Mouse (Mus musculus): ENCODE results near the gene Ttc29. TPM values are rescaled to one million over a fixed set of nuclear protein-coding genes. Genes with fewer than 3 reads are reported as not detected.

Ttc29 gene
- polyA plus RNA-seq, 1 experiment from 2014 or later = 6.8 TPM

DNA sequence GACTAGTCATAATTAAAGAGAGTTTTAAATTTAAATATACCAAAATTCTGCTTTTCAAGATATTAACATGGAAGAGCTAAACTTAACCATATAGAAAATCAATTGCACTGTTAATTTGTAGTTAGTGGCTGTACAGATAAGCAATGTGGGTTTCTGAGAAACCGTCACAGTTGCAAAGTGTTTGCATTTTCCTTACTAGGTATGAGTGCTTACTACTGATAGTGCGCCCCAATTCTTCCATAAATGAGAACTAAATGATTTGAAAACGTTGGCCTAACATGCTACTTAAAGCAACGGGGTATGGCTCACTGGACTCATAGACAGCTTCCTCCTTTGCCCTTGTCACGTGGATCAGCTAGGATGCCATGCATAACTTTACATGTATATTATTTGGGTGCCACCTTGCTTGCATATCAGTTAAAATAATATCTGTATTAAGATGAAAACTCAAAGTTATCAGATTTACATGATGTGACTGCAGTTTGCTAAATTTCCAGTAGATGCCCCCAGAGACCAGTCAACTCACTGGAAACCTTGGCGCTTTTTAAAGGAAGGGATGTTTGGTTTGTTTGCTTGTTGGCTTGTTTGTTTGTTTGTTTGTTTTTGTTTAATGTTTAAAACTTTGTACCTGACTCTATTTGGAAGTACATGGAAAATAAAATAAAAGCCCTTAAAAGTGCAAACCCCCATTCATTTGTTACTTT, 25.0 kb downstream of the Ttc29 start:
- Histone ChIP-seq H3K4me1 (no peaks in the 10 kb centered on the region), H3K4me2 (replicated peaks) (no peak overlapping the region), H3K27ac (replicated peaks) (no peak overlapping the region), H3K9me3 (replicated peaks) (no peaks in the 10 kb centered on the region), H3K9ac (no peak overlapping the region), H3K27me3 (no peaks in the 10 kb centered on the region), H3K4me3 (replicated peaks) (no peak overlapping the region), H3K36me3 (no peaks in the 10 kb centered on the region)
- ATAC-seq (ENCODE audit: insufficient number of reproducible peaks, low FRiP score, low TSS enrichment, low read depth) = no peak
- WGBS = 57% methylated on average over 6 of the region's 6 CpGs

DNA sequence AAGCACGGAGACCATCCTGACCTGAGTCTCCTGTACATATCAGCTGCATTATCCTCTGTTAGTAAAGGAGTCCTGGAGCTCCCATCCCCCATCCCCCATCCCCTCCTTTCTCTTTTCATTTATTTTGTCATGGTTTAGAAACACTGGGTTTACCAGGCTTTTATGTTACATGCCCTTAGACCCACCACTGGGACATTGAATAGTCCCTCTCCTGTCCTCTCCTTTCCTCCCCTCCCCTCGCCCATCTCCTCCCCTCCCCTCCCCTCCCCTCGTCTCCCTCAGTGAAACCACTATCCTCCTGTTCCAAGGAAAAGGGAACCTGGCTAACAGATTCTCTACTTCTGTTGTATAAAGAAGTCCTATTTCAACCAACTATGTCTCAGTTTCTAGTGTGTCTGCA, 38.0 kb downstream of the Ttc29 start:
- Histone ChIP-seq H3K36me3 (no peaks in the 10 kb centered on the region), H3K27ac (replicated peaks) (no peak overlapping the region), H3K4me2 (replicated peaks) (no peak overlapping the region), H3K9ac (no peak overlapping the region), H3K27me3 (no peaks in the 10 kb centered on the region), H3K9me3 (replicated peaks) (no peaks in the 10 kb centered on the region), H3K4me1 (no peaks in the 10 kb centered on the region), H3K4me3 (replicated peaks) (no peak overlapping the region)
- WGBS = 42% methylated on average over 3 of the region's 3 CpGs
- no peak for ATAC-seq (ENCODE audit: insufficient number of reproducible peaks, low FRiP score, low TSS enrichment, low read depth)

DNA sequence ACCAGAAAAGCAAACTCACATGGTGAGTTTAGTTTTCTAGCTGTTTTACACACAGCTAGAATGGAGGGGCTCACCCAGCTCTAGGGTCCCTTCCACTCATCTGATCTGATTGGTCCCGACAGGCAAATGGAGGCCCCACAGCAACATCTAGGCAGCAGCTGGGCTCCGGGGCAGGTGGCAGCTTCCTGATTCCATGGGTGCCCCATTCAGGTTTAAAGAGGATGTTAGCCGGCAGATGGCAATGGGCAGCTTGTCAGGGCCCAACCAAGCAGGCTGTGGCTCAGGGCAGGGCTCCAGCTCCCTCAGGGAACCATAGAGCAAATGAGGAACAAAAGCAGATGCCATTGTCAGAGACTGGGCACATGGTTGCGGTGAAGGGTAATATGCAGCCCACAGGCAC, 41.3 kb downstream of the Ttc29 start:
- 73% methylated on average over 4 of the region's 4 CpGs for WGBS
- H3K27ac ChIP-seq (replicated peaks) = no peak overlapping the region
- H3K9me3 ChIP-seq (replicated peaks) = no peaks in the 10 kb centered on the region
- no peaks in the 10 kb centered on the region for H3K4me1 ChIP-seq
- no peak for ATAC-seq (ENCODE audit: insufficient number of reproducible peaks, low FRiP score, low TSS enrichment, low read depth)
- H3K36me3 ChIP-seq = no peaks in the 10 kb centered on the region
- H3K4me3 ChIP-seq (replicated peaks) = no peak overlapping the region
- no peak overlapping the region for H3K4me2 ChIP-seq (replicated peaks)
- no peaks in the 10 kb centered on the region for H3K27me3 ChIP-seq
- H3K9ac ChIP-seq = no peak overlapping the region

DNA sequence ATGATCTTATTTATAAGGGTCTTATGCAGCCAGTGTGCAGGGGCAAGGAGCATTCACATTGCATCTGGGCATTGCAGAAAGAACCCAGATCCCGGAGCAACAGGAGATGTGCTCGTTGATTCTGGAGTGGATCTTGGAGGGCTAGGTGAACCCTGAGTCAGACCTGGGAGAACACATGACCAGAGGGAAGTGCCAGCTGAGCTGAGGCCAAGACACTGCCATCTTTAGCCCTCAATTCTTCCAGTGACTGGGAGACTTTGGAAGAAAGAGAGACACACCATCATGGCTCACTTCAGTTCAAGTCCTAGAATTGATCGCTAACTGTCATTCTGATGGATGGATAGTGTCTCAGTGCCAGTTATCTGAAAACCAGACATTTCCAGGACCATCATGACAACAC, 41.9 kb downstream of the Ttc29 start:
- no peak for ATAC-seq (ENCODE audit: insufficient number of reproducible peaks, low FRiP score, low TSS enrichment, low read depth)
- Histone ChIP-seq H3K4me3 (replicated peaks) (no peak overlapping the region), H3K4me2 (replicated peaks) (no peak overlapping the region), H3K9me3 (replicated peaks) (no peaks in the 10 kb centered on the region), H3K27ac (replicated peaks) (no peak overlapping the region), H3K9ac (no peak overlapping the region), H3K27me3 (no peaks in the 10 kb centered on the region), H3K4me1 (no peaks in the 10 kb centered on the region), H3K36me3 (no peaks in the 10 kb centered on the region)
- 91% methylated on average over 3 of the region's 3 CpGs for WGBS

DNA sequence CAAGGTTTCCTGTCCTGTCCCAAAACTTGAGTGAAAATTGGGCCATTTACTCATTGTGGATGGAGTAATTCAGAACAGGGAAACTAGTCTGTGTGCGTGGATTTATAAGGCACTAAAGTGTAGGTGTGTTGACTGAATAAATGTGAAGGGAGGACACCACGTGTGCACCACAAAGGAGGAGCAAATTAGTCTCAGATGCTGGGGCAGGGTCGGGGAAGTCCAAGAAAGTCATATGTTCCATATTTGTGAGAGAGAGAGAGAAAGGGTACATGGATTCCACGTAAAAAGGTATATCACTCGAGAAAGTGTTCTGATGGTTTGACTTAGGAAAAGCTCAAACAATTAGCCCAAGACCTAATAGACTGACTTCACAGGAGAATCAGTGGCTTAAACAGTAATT, 52.4 kb downstream of the Ttc29 start:
- H3K36me3 ChIP-seq = no peaks in the 10 kb centered on the region
- WGBS = 44% methylated on average over 5 of the region's 5 CpGs
- no peaks in the 10 kb centered on the region for H3K9me3 ChIP-seq (replicated peaks)
- H3K9ac ChIP-seq = no peak overlapping the region
- no peak for ATAC-seq (ENCODE audit: insufficient number of reproducible peaks, low FRiP score, low TSS enrichment, low read depth)
- H3K4me3 ChIP-seq (replicated peaks) = no peak overlapping the region
- H3K27ac ChIP-seq (replicated peaks) = no peak overlapping the region
- no peaks in the 10 kb centered on the region for H3K4me1 ChIP-seq
- no peak overlapping the region for H3K4me2 ChIP-seq (replicated peaks)
- no peaks in the 10 kb centered on the region for H3K27me3 ChIP-seq

DNA sequence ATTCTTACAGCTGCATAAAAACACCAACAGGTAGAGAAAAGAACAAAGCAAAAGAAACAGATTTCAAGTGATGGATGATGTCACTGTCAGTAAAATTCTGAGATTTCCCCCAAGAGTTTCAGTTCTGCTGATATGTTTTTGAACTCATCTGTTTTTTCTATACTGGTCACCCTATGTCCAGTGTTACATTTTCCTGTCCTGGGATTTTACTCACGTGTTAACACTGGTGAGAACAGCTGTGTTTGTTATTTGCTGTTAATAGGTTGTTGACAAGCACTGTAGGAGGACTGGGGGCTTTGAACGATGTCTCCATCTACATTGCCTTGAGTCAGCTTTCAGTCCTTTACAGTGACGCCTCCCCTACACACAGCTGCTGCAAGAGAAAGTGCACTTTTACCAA, 53.1 kb downstream of the Ttc29 start:
- Histone ChIP-seq H3K27ac (replicated peaks) (no peak overlapping the region), H3K4me2 (replicated peaks) (no peak overlapping the region), H3K4me3 (replicated peaks) (no peak overlapping the region), H3K36me3 (no peaks in the 10 kb centered on the region), H3K9ac (no peak overlapping the region), H3K9me3 (replicated peaks) (no peaks in the 10 kb centered on the region), H3K4me1 (no peaks in the 10 kb centered on the region), H3K27me3 (no peaks in the 10 kb centered on the region)
- WGBS = 37% methylated on average over 3 of the region's 3 CpGs
- no peak for ATAC-seq (ENCODE audit: insufficient number of reproducible peaks, low FRiP score, low TSS enrichment, low read depth)

DNA sequence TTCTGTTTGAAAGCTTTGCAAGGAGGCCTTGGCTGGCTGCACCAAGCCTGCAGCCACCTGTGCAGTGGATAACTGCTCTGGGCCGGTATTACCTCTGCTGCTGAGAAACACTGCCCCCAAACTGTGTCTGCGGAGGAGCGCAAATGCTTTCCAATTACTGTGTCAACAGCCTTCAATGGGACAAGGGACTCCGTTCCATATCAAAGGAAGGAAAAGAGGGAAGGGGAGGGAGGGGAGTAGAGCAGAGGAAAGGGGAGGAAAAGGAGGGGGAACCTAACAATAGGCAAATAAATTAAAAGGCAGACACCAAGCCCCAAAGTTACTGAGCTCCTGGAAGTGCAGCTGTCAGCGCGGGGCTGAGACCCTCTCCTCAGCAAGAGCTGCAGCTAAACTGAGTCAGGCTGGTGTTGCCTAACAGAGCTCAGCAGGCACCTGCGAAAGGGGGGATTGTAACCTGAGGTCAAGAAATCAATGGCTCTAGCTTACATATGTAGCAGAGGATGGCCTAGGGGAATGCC, 54.9 kb downstream of the Ttc29 start:
- 10% methylated on average over 7 of the region's 7 CpGs for WGBS

DNA sequence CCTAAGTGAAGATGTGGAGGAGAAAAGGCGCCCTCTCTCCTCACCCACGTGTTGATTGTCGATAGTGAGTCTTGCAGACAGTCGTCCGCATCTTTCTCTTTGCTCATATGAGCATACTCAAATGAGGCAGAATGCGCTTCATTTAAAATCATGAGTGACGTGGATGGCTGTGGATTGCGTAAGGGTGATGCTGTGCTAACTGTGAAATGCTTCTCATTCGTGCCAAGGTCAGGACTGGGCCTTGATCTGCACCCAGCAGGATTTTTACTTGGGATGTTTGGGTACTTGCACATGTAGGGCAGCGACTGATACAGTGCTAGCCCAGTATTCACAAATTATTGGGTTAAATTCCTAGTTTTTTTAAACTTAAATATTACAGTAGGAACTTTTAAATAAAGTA, 56.2 kb downstream of the Ttc29 start:
- Histone ChIP-seq H3K36me3 (no peaks in the 10 kb centered on the region), H3K27ac (replicated peaks) (no peak overlapping the region), H3K27me3 (no peaks in the 10 kb centered on the region), H3K9ac (no peak overlapping the region), H3K4me1 (peaks cover 4% of the 10 kb centered on the region; the same call in 1 of the 2 replicates), H3K4me2 (replicated peaks) (no peak overlapping the region), H3K4me3 (replicated peaks) (no peak overlapping the region), H3K9me3 (replicated peaks) (no peaks in the 10 kb centered on the region)
- ATAC-seq (ENCODE audit: insufficient number of reproducible peaks, low FRiP score, low TSS enrichment, low read depth) = no peak
- 75% methylated on average over 10 of the region's 10 CpGs for WGBS

More for the DNA sequence above, 54.9 kb downstream of the Ttc29 start:
- Histone ChIP-seq H3K36me3 (no peaks in the 10 kb centered on the region), H3K4me2 (replicated peaks) (no peak overlapping the region), H3K27me3 (no peaks in the 10 kb centered on the region), H3K9me3 (replicated peaks) (no peaks in the 10 kb centered on the region), H3K27ac (replicated peaks) (no peak overlapping the region), H3K4me1 (peaks cover 4% of the 10 kb centered on the region; the same call in 1 of the 2 replicates), H3K9ac (no peak overlapping the region), H3K4me3 (replicated peaks) (no peak overlapping the region)
- ATAC-seq (ENCODE audit: insufficient number of reproducible peaks, low FRiP score, low TSS enrichment, low read depth) = no peak

DNA sequence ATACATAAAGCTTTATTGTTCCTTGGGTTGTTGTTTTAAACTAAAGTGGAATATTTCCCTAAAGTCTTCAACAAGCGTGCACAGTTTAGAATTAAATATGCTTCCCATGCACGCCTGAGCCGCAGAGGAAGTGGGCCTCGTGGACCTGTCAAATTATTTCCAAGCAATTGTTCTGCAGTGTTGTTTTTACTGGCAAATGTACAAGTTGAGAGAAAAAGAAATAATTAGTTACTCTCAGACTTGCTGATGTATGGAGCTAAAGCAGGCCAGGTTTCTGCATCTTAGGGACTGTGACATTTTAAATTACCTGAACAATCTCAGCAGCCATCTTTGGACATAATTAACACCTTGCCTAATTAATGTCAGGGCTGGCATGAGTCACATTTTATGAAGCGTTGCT, 58.3 kb downstream of the Ttc29 start:
- WGBS = 38% methylated on average over 5 of the region's 5 CpGs
- Histone ChIP-seq H3K27me3 (no peaks in the 10 kb centered on the region), H3K4me2 (replicated peaks) (no peak overlapping the region), H3K9me3 (replicated peaks) (no peaks in the 10 kb centered on the region), H3K9ac (no peak overlapping the region), H3K4me3 (replicated peaks) (no peak overlapping the region), H3K36me3 (no peaks in the 10 kb centered on the region), H3K27ac (replicated peaks) (no peak overlapping the region), H3K4me1 (peaks cover 4% of the 10 kb centered on the region; the same call in 1 of the 2 replicates)
- ATAC-seq (ENCODE audit: insufficient number of reproducible peaks, low FRiP score, low TSS enrichment, low read depth) = no peak

DNA sequence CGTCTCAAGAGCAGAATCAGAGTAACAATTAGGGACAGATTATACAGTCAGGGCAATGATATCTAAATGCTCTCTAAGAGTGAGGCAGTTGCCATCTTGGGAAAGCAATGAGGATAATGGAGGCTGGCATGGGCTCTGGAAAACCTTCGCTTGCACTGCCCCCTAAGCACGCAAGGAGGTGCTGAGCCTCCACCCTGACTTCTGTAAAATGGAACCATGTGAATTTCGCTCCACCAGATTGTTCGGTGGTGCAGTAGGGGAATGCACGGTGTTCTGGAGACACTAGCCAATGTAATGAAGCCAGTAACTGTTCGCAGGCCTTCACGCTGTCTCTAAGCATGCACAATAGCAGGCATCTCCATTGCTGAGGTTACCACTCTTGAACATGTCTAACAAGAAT, 63.0 kb downstream of the Ttc29 start:
- Histone ChIP-seq H3K9ac (no peak overlapping the region), H3K27ac (replicated peaks) (no peak overlapping the region), H3K9me3 (replicated peaks) (no peaks in the 10 kb centered on the region), H3K4me2 (replicated peaks) (no peak overlapping the region), H3K36me3 (no peaks in the 10 kb centered on the region), H3K4me3 (replicated peaks) (no peak overlapping the region), H3K4me1 (peaks cover 4% of the 10 kb centered on the region; the same call in 1 of the 2 replicates), H3K27me3 (no peaks in the 10 kb centered on the region)
- no peak for ATAC-seq (ENCODE audit: insufficient number of reproducible peaks, low FRiP score, low TSS enrichment, low read depth)
- 84% methylated on average over 8 of the region's 8 CpGs for WGBS

DNA sequence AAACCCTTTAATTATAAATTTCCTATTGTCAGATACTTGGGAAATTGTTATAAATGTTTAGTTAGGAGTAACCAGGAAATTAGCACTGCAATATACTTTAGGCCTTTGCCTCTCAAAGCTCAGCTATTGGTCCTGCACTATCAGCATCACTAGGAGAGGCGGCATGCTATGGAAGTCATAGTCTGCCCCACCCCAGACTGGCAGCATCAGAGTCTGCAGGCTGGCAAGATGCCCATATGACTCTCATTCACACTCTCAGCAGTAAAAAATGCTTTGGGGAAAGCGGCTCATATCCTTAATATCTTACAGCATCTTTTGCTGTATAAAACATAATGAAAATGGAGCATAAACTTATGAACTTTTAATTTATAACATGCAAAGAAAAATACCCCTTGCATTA, 64.3 kb downstream of the Ttc29 start:
- H3K9me3 ChIP-seq (replicated peaks) = no peaks in the 10 kb centered on the region
- H3K9ac ChIP-seq = no peak overlapping the region
- ATAC-seq (ENCODE audit: insufficient number of reproducible peaks, low FRiP score, low TSS enrichment, low read depth) = no peak
- WGBS = 62% methylated on average over 2 of the region's 2 CpGs
- no peak overlapping the region for H3K27ac ChIP-seq (replicated peaks)
- H3K4me2 ChIP-seq (replicated peaks) = no peak overlapping the region
- H3K27me3 ChIP-seq = no peaks in the 10 kb centered on the region
- no peaks in the 10 kb centered on the region for H3K36me3 ChIP-seq
- no peak overlapping the region for H3K4me3 ChIP-seq (replicated peaks)
- no peaks in the 10 kb centered on the region for H3K4me1 ChIP-seq

DNA sequence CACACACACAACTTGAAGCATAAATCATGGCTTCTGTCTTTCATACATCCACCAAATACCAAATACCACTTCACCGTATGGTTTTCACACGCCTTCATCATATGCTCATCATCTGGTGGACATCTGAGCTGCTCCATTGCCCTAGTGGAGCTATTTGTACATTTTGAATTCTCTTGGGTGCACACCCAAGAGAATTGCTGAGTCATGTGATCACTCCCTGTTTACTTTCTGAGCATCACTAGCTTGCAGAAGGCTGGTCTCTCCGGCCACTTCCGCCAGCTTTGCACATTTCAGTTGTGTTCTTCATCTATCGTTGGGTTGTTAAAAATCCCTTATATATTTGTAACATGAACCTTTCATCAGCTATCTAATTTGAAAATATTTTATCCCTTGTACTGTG, 65.5 kb downstream of the Ttc29 start:
- Histone ChIP-seq H3K4me2 (replicated peaks) (no peak overlapping the region), H3K27ac (replicated peaks) (no peak overlapping the region), H3K9ac (no peak overlapping the region), H3K4me3 (replicated peaks) (no peak overlapping the region), H3K9me3 (replicated peaks) (no peaks in the 10 kb centered on the region), H3K4me1 (no peaks in the 10 kb centered on the region), H3K27me3 (no peaks in the 10 kb centered on the region), H3K36me3 (no peaks in the 10 kb centered on the region)
- no peak for ATAC-seq (ENCODE audit: insufficient number of reproducible peaks, low FRiP score, low TSS enrichment, low read depth)
- 71% methylated on average over 5 of the region's 5 CpGs for WGBS
